Mouse (Mus musculus): ENCODE data around the gene Selenbp1.
"Not testable (repeated sequence)": the region's sequence is repeated elsewhere in the genome, so short reads cannot be mapped to it uniquely, and the experiment has no call there.

DNA sequence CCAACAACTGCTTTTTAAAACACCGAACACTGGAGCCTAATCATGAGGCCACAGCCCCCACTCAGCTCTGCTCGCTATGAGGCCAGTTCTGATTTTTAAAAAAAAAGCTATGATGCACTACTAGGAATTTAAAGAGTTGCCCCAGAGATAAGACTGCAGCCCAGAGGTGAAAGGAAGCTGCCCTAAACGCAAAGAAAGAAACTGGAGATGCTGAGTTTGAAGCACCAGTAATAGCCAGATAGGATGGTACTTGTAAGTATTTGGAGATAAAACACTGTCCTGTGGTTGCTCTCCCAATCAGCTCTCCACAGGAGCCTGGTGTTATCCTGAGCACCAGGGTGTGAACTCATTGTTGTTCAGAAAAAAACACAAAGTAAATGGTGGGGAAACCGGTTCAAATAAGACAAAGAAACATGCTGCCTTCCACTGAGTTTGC lies 6.5 kb upstream of the Selenbp1 start:
- TF ChIP-seq POLR2A (IDR thresholded peaks at IDR 0.05; ENCODE audit: extremely low read depth, insufficient read depth, low read length); CTCF (IDR thresholded peaks at IDR 0.05; ENCODE audit: low read depth, low read length): not testable (repeated sequence)
